Mouse (Mus musculus): Measurements from ENCODE around the gene Pnpla1.

- TF ChIP-seq CTCF (IDR thresholded peaks at IDR 0.05; ENCODE audit: control insufficient read depth, insufficient read depth, insufficient read length) (no peak), MYOD1 (IDR thresholded peaks at IDR 0.05; ENCODE audit: control insufficient read depth, insufficient read length, low read depth) (no peak)
These were observed 30.5 kb upstream of the Pnpla1 start for GRCm38 (mm10) chr17:28827665-28828231.
